Mouse (Mus musculus) brain, embryonic 14.5 days (tissue): Measurements from ENCODE around the gene Jhy.

Experiments
- CTCF ChIP-seq: fragments of 200-500 bp; IDR thresholded peaks from 2 replicates; pipeline ENCODE4 v1.5.1; 2012; ENCODE audit warnings: inconsistent platforms, mild to moderate bottlenecking, moderate library complexity, borderline replicate concordance; ENCODE audit not compliant: insufficient read depth, insufficient read length; ENCODE audit errors: extremely low read depth
- POLR2A ChIP-seq: fragments of 200-500 bp; IDR thresholded peaks from 2 replicates; pipeline ENCODE4 v1.6.1; 2012; ENCODE audit warnings: mild to moderate bottlenecking, inconsistent platforms, borderline replicate concordance; ENCODE audit not compliant: poor library complexity, insufficient read depth, insufficient read length, severe bottlenecking; ENCODE audit errors: extremely low read depth

DNA sequence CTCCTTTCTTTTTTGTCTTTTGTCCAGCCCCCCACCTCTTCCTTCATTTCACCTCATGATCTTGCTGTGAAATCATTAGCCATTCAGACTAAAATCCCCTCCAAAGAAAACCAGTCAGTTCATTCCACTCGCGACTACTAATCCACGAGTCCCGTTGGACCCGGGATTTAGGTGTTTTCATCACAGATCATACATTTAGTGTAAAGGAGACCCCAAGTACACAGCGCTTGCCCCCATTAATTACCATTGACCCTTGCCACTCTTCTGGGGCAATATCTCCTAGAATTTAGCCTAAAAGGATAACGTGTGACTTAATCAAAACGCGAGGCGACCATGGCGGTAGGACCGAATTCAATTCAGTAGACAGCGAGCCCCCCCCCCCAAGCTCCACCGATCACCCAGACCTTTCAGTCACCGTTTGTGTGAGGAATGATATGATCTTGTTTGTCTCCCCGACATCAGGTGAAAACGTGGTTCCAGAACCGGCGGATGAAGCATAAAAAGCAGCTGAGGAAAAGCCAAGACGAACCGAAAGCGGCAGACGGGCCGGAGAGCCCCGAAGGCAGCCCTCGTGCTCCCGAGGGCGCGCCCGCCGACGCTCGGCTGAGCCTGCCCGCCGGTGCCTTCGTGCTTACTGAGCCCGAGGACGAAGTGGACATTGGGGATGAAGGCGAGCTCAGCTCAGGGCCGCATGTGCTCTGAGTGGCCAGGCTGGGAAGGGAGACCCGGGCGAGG, 86.6 kb downstream of the Jhy start:
- no peak for TF ChIP-seq CTCF
- no peak for TF ChIP-seq POLR2A
